Comparison of ENCODE assay signal across 10 mouse cellular contexts in the genomic region with DNA sequence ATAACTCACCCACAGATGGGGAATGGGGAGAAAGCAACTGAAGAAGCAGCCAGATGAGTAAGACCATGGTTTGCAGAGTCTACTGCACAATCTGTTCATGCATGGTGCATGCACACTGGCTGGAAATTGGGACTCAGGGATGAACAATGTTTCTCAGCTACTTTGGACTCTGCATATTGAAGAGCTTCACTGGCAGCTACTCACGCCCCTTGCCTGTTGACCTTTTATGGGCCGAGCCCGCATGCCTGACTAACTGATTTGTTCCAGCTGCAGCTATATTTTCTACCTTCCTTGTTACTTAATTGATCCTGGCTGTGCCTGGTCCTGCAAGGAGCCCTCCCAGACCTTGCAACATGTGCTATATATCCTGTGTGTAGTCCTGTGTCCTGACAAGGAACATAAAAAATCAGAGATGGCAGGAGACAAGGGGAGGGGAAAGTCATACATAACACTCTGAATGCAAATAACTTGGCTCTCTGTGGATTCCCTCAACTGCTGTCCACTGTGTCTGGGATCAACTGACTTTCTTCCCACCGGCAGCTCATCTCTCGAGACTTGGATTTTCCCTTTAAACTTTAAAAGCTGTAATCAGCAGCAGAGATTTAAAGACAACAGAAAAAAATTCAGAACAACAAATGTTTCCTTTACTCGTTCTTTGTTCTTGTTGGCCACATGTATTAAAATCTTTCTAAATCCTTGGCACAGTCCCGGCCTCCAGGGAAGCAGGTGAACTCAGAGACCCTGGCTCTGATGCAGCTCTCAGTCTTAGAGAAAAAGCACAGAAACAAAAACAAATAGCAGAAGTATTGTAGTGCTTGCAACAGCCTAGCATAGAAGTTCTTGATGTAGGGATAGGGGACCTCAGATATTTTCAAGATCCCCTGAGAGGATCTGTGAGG.
DNase-seq lines count a peak whose midpoint lies in the region; ATAC-seq and TF ChIP-seq lines count a peak whose summit lies in the region.
"Had no signal": no experiment of that assay in that cellular context is flagged by ENCODE, and none has a peak within 500 bp of the region (broad histone marks: within the 10 kb centered on the region; RNA-seq: fewer than 3 reads in every experiment).

No protein-coding gene starts in this region.

- no peaks in the 10 kb centered on the region for H3K27me3 ChIP-seq in thymus, adult 2 months (ENCODE audit: control insufficient read depth, insufficient read depth, low read length)
- H3K27me3 ChIP-seq: heart, embryonic 15.5 days; Patski had no signal

- DNase-seq in right cerebral cortex, postnatal 25 days = peak; percentile 6
- DNase-seq in right cerebral cortex, adult 2 months (ENCODE audit: low spot score in 2 of 2) = no peak
- peak; percentile 81 for DNase-seq in hindlimb bud, embryonic 11.5 days (ENCODE audit: extremely low spot score, low read depth, low spot score)
- DNase-seq in lung, postnatal 4 days = peak; percentile 22 to 68
- no peak for DNase-seq in thymus, adult 2 months
- DNase-seq in spleen, postnatal 14 days (ENCODE audit: low spot score in 2 of 2) = no peak
- DNase-seq: cerebellum, postnatal 25 days had no signal

- no peak overlapping the region for H3K27ac ChIP-seq in thymus, adult 2 months (ENCODE audit: control insufficient read depth, insufficient read depth, low read length)
- H3K27ac ChIP-seq: heart, embryonic 15.5 days had no signal

- no peaks in the 10 kb centered on the region for H3K36me3 ChIP-seq in thymus, adult 2 months (ENCODE audit: control insufficient read depth, insufficient read depth, low read length)
- H3K36me3 ChIP-seq: heart, embryonic 15.5 days had no signal

- no peak for TF ChIP-seq POLR2A in thymus, adult 2 months (IDR thresholded peaks at IDR 0.05; ENCODE audit: control insufficient read depth, extremely low read depth, insufficient read depth, low read length, poor library complexity)

- no peak for TF ChIP-seq CTCF in thymus, adult 2 months (IDR thresholded peaks at IDR 0.05; ENCODE audit: borderline replicate concordance, control insufficient read depth, extremely low read depth, insufficient read depth, low read length, poor library complexity)

- no peak for ATAC-seq in megakaryocyte progenitor cell, adult 5-6 weeks (replicated peaks; ENCODE audit: poor library complexity)
- ATAC-seq: Patski had no signal

- 89% methylated on average over 7 of the region's 7 CpGs for WGBS in thymus, adult 2 months

- no peak overlapping the region for H3K4me3 ChIP-seq in thymus, adult 2 months (ENCODE audit: control insufficient read depth, insufficient read depth, low read length)
- H3K4me3 ChIP-seq: heart, embryonic 15.5 days had no signal

- no peaks in the 10 kb centered on the region for H3K4me1 ChIP-seq in thymus, adult 2 months (replicated peaks; ENCODE audit: control insufficient read depth, insufficient read depth, low read length)

Comparison
In these comparisons a context has a peak if more than half of its experiments do, and no peak if none do; other contexts are left out.
1. DNase-seq: peak in right cerebral cortex, postnatal 25 days (single experiment), hindlimb bud, embryonic 11.5 days (single experiment) and lung, postnatal 4 days (2 of 2); none in right cerebral cortex, adult 2 months (0 of 2), thymus, adult 2 months (single experiment) and spleen, postnatal 14 days (0 of 2).